Mouse (Mus musculus) heart, adult 2 months (tissue): ENCODE results near the gene Add3. TPM values are rescaled to one million over a fixed set of nuclear protein-coding genes. Genes with fewer than 3 reads are reported as not detected.
A peak's percentile ranks its signal among the peaks of the same experiment; 100 is the strongest.
"Not testable (repeated sequence)": the region's sequence is repeated elsewhere in the genome, so short reads cannot be mapped to it uniquely, and the experiment has no call there.

Experiments used
- DNase-seq, 2 experiments: peaks; one replicate each; pipeline ENCODE4 v3.0.0; 2021
- H3K27ac ChIP-seq: fragments of 200-600 bp; 2 replicates; pipeline ENCODE4 v1.8.1; 2022
- H3K27me3 ChIP-seq: fragments of 200-500 bp; 2 replicates; pipeline ENCODE4 v1.6.1; 2012; ENCODE audit warnings: mild to moderate bottlenecking, low read length, inconsistent platforms, mixed read lengths; ENCODE audit not compliant: control insufficient read depth, insufficient read depth
- H3K36me3 ChIP-seq: fragments of 200-500 bp; 2 replicates; pipeline ENCODE4 v1.6.1; 2012; ENCODE audit warnings: low read length, inconsistent platforms; ENCODE audit not compliant: control insufficient read depth, insufficient read depth
- H3K4me1 ChIP-seq: fragments of 200-500 bp; 2 replicates; pipeline ENCODE4 v1.6.1; 2011; ENCODE audit warnings: low read length; ENCODE audit not compliant: control insufficient read depth, insufficient read depth
- H3K4me3 ChIP-seq: fragments of 200-600 bp; 2 replicates; pipeline ENCODE4 v1.8.1; 2022
- H3K79me2 ChIP-seq: fragments of 200-500 bp; replicated peaks from 2 replicates; pipeline ENCODE4 v1.6.1; 2012; ENCODE audit warnings: mild to moderate bottlenecking, inconsistent platforms, low read length, moderate library complexity, mixed read lengths; ENCODE audit not compliant: control insufficient read depth, insufficient read depth
- H3K9ac ChIP-seq: fragments of 200-500 bp; 2 replicates; pipeline ENCODE4 v1.6.1; 2012; ENCODE audit warnings: low read depth, mild to moderate bottlenecking, control low read depth, inconsistent platforms, low read length, mixed read lengths
- CTCF ChIP-seq: fragments of 200-600 bp; IDR thresholded peaks from 2 replicates; pipeline ENCODE4 v1.8.1; 2022; ENCODE audit warnings: antibody characterized with exemption, mild to moderate bottlenecking, moderate library complexity
- EP300 ChIP-seq: fragments of 200-500 bp; IDR thresholded peaks from 2 replicates; pipeline ENCODE4 v1.6.1; 2011; ENCODE audit warnings: low read depth, low read length, control low read depth; ENCODE audit not compliant: insufficient read depth
- POLR2A ChIP-seq: fragments of 200-500 bp; IDR thresholded peaks from 2 replicates; pipeline ENCODE4 v1.6.1; 2011; ENCODE audit warnings: mild to moderate bottlenecking, low read depth, low read length, control low read depth; ENCODE audit not compliant: insufficient read depth
- WGBS: fragments of 180-500 bp; shearing (Covaris S2); methylation state at CpG from one replicate; pipeline ENCODE4 v1.1.7; 2018; 5-methylcytosine and 5-hydroxymethylcytosine counted together
- intact Hi-C: fragments of 180-260 bp; cut with DNase I; formaldehyde crosslinking; loops from one replicate; pipeline ENCODE4 v1.15.1; 2025
- polyA plus RNA-seq: library from polyadenylated mRNA; depleted of rRNA; stranded (reverse); fragments of >200 nt; gene quantifications from 2 replicates; pipeline ENCODE4 v1.2.3, GENCODE M21; 2012
- total RNA-seq, 2 experiments: library from RNA; stranded (reverse); gene quantifications; 2 replicates each; pipeline ENCODE4 v1.2.3; 2021

Add3 gene
- total and polyA plus RNA-seq, 3 experiments = 25.2 to 50.5 (median 38.9) TPM

- Histone ChIP-seq H3K27me3 (no peaks in the 10 kb centered on the region), H3K79me2 (peaks cover 3% of the 10 kb centered on the region; the same call in 1 of the 2 replicates), H3K4me1 (peaks cover 3% of the 10 kb centered on the region), H3K9ac (no peak overlapping the region), H3K4me3 (no peak overlapping the region), H3K36me3 (peaks cover 12% of the 10 kb centered on the region), H3K27ac (no peak overlapping the region)
- intact Hi-C loops = no loop called here
- TF ChIP-seq POLR2A (no peak), EP300 (no peak), CTCF (no peak)
- no peak for DNase-seq
- WGBS = 97% methylated on average over 3 of the region's 3 CpGs
Measured at GRCm38 (mm10) chr19:53221186-53221585, 80.9 kb downstream of the Add3 start.

DNA sequence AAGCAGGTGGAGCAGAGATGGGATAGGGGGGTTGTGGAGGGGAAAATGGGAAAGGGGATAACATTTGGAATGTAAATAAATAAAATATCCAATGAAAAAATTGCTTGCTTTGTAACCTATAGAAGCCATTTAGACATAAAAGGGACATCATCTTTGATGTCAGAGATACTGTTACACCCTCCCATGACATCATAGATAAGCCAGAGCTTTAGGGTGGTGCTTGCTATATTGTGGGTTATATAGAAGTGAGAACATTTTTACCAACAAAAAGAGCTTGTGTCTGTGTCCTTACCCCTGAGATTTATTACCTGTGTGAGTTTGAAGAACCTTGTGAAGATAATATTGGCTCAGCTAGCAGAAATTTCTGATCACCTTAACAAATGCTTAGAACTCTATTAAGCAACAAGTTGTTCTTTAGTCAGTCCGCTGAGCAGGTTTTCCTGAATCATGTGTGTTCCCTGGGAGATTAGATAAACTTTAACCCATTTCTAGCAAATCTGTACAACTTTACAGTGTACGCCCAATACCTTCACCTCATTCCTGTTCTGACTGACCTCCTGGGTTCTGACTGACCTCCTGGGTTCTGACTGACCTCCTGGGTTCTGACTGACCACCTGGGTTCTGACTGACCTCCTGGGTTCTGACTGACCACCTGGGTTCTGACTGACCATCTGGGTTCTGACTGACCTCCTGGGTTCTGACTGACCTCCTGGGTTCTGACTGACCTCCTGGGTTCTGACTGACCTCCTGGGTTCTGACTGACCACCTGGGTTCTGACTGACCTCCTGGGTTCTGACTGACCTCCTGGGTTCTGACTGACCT lies 85.2 kb downstream of the Add3 start:
- H3K79me2 ChIP-seq, H3K27ac ChIP-seq, H3K27me3 ChIP-seq, H3K9ac ChIP-seq, H3K4me1 ChIP-seq, H3K4me3 ChIP-seq, DNase-seq: not testable (repeated sequence)
- WGBS = 68% methylated on average over 2 of the region's 2 CpGs
- H3K36me3 ChIP-seq = peaks cover 11% of the 10 kb centered on the region
- intact Hi-C loops = loop anchor here (5.0 kb wide), 2 partner anchors 33 to 218 kb away; no protein-coding TSS in a partner anchor

- no peak for DNase-seq
- no peak for TF ChIP-seq POLR2A
- no peak for TF ChIP-seq CTCF
- no peak for TF ChIP-seq EP300
- Histone ChIP-seq H3K36me3 (peaks cover 11% of the 10 kb centered on the region), H3K9ac (no peak overlapping the region), H3K27me3 (no peaks in the 10 kb centered on the region), H3K79me2 (no peaks in the 10 kb centered on the region), H3K4me3 (no peak overlapping the region), H3K27ac (no peak overlapping the region), H3K4me1 (peaks cover 3% of the 10 kb centered on the region)
- intact Hi-C loops = loop anchor here (5.0 kb wide), 2 partner anchors 34 to 219 kb away; no protein-coding TSS in a partner anchor
- WGBS = 88% methylated on average over 13 of the region's 13 CpGs
Measured at GRCm38 (mm10) chr19:53226651-53227050, 86.4 kb downstream of the Add3 start.

DNA sequence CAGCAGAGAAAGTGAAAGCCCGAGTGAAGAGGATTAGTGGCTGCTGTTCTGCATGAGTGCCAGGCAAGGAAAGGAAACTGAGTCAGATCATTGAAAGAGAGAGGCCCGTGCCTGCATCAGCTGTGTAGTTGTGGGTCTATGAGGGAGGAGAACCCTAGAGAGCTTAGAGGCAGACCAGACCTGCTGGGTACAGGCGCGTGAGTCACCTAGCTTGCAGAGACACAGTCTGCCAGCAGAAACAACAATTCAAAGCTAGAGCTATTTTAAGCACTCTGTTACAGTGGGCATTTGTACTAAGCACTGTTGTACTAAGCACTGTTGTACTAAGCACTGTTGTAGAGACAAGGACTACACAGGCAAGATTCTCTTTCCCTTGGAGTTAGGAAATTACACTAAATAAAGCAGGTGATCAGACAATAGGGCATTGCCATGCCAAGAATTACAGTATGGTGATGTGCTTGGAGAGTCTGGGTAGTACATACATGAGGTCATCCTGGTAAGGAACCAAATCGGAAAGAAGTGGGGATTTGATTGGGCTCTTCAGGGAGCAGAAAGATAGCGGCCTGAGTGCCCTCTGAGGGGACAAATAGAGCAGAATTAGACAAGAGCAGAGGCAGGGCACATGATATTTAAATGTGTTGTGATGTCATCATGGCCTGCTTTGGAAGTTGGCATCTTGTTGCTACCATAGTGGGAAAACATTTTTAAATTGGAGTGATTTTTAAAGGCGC lies 88.0 kb downstream of the Add3 start:
- peak overlapping the region; percentile 21 for H3K27ac ChIP-seq
- peaks cover 3% of the 10 kb centered on the region for H3K4me1 ChIP-seq
- WGBS = 50% methylated on average over 7 of the region's 7 CpGs
- no peak overlapping the region for H3K4me3 ChIP-seq
- H3K27me3 ChIP-seq = no peaks in the 10 kb centered on the region
- H3K9ac ChIP-seq = no peak overlapping the region
- intact Hi-C loops = loop anchor here (5.0 kb wide), 2 partner anchors 36 to 221 kb away; no protein-coding TSS in a partner anchor
- DNase-seq = no peak
- H3K36me3 ChIP-seq = peaks cover 11% of the 10 kb centered on the region
- no peaks in the 10 kb centered on the region for H3K79me2 ChIP-seq
- no peak for TF ChIP-seq POLR2A
- 0 out of 2 replicates have a peak, but pooled peaks have one; percentile 18 for TF ChIP-seq EP300

- TF ChIP-seq POLR2A (no peak), EP300 (no peak), CTCF (no peak)
- H3K27me3 ChIP-seq = no peaks in the 10 kb centered on the region
- H3K27ac ChIP-seq = no peak overlapping the region
- H3K4me1 ChIP-seq = peaks cover 3% of the 10 kb centered on the region
- H3K36me3 ChIP-seq = peaks cover 9% of the 10 kb centered on the region
- 86% methylated on average over 11 of the region's 11 CpGs for WGBS
- H3K4me3 ChIP-seq = no peak overlapping the region
- H3K9ac ChIP-seq = no peak overlapping the region
- intact Hi-C loops = no loop called here
- no peak for DNase-seq
- no peaks in the 10 kb centered on the region for H3K79me2 ChIP-seq
Measured at GRCm38 (mm10) chr19:53230942-53231815, 90.9 kb downstream of the Add3 start.
